Mouse (Mus musculus): ENCODE data around the gene Snx14. TPM values are rescaled to one million over a fixed set of nuclear protein-coding genes. Genes with fewer than 3 reads are reported as not detected.

Gene Snx14
- total and polyA plus RNA-seq, 3 experiments: 11.1 to 83.1 (median 16.9) TPM

DNA sequence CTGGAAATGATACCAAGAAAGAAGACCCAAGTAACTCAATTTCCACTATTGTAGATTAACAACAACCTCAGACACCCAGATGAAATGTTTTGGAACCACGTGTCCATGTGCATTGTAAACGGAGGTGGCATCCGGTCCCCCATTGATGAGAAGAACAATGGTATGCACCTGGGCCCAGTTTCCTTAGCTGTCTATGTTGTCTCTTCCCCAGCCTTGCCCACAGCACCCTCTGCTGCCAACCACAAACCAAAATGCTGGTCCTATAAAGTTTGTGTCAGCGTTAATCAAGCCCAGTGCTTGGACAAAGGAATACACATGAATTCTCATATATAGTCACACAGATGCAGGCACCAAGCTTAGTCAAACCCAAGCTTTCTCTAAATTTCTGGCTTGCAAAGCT is 72.5 kb downstream of the Snx14 start:
- TF ChIP-seq ZMIZ1 (IDR thresholded peaks at IDR 0.05; ENCODE audit: low read depth, low read length): no peak
- no peak for TF ChIP-seq GATA1 (IDR thresholded peaks at IDR 0.05; ENCODE audit: low read depth, low read length)
- TF ChIP-seq MAZ (IDR thresholded peaks at IDR 0.05; ENCODE audit: low read depth, low read length): no peak
- no peak for TF ChIP-seq TCF12 (IDR thresholded peaks at IDR 0.05; ENCODE audit: low read depth, low read length)
- TF ChIP-seq ZKSCAN1 (IDR thresholded peaks at IDR 0.05; ENCODE audit: low read depth, low read length): no peak
- peak in 1 of 3 experiments; percentile 28; a peak in 1 of 6 replicates for TF ChIP-seq CTCF (IDR thresholded peaks at IDR 0.05 in 2 of 3, conservative IDR thresholded peaks at IDR 0.05 in 1 of 3; ENCODE audit: control insufficient read depth in 1 of 3, insufficient read depth in 1 of 3, low read depth in 2 of 3, low read length in 3 of 3, poor library complexity in 1 of 3, severe bottlenecking in 1 of 3)
- TF ChIP-seq POLR2AphosphoS5 (IDR thresholded peaks at IDR 0.05; ENCODE audit: borderline replicate concordance, low read depth, low read length): no peak
- TF ChIP-seq RAD21 (IDR thresholded peaks at IDR 0.05; ENCODE audit: low read depth, low read length): peak; percentile 7
- TF ChIP-seq POLR2A (IDR thresholded peaks at IDR 0.05; ENCODE audit: control insufficient read depth in 1 of 2, insufficient read depth in 1 of 2, low read depth in 1 of 2, low read length in 2 of 2, poor library complexity in 1 of 2): no peak
- no peak for TF ChIP-seq CHD2 (IDR thresholded peaks at IDR 0.05; ENCODE audit: low read length)
- no peak for TF ChIP-seq E2F4 (IDR thresholded peaks at IDR 0.05; ENCODE audit: borderline replicate concordance, low read depth, low read length)
- no peak for TF ChIP-seq ELF1 (IDR thresholded peaks at IDR 0.05; ENCODE audit: low read depth, low read length)
- TF ChIP-seq MXI1 (IDR thresholded peaks at IDR 0.05; ENCODE audit: low read depth, low read length): no peak
- no peak for TF ChIP-seq USF2 (IDR thresholded peaks at IDR 0.05; ENCODE audit: borderline replicate concordance in 1 of 2, insufficient read depth in 1 of 2, low read depth in 1 of 2, low read length in 2 of 2)
- no peak for TF ChIP-seq MAFK (IDR thresholded peaks at IDR 0.05; ENCODE audit: borderline replicate concordance, low read depth, low read length)
- no peak for TF ChIP-seq MYC (IDR thresholded peaks at IDR 0.05; ENCODE audit: low read depth, low read length)
- 0 out of 2 replicates have a peak, but pooled peaks have one; percentile 10 for TF ChIP-seq SMC3 (IDR thresholded peaks at IDR 0.05; ENCODE audit: low read depth, low read length)
- TF ChIP-seq NRF1 (IDR thresholded peaks at IDR 0.05; ENCODE audit: insufficient read depth, low read depth, low read length, poor library complexity, severe bottlenecking): no peak
- no peak for TF ChIP-seq ZNF384 (IDR thresholded peaks at IDR 0.05; ENCODE audit: low read depth, low read length)
- no peak for TF ChIP-seq KAT2A (conservative IDR thresholded peaks at IDR 0.05; ENCODE audit: low read depth, low read length)
- peaks cover 0 to 14% of the 10 kb centered on the region in 2 experiments; a peak in 2 of 4 replicates for H3K36me3 ChIP-seq (ENCODE audit: control insufficient read depth in 1 of 2, insufficient read depth in 2 of 2, low read length in 2 of 2)

DNA sequence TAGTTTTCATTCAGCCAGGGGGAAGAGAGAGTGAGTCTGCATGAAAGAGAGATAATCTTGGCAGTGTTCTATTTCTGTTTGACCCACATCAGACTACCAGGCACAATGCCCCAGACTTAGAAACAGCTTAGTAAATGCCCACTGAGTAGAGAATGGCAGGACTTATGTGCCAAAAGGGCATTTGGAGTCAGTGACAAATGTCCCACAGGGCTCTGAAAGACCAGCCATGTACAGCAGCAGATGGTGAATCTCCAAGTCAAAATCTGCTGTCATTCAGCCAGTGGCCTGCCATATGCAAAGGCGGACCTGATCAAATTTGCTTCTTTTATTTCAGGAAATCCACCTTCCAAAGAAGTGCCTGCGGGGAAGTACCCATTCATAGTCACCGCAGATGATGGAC is 75.7 kb downstream of the Snx14 start:
- no peak for DNase-seq (ENCODE audit: low read depth, low spot score)
- H3K36me3 ChIP-seq (ENCODE audit: control insufficient read depth in 1 of 2, insufficient read depth in 2 of 2, low read length in 2 of 2): peaks cover 0 to 13% of the 10 kb centered on the region in 2 experiments; a peak in 2 of 4 replicates
- H3K9ac ChIP-seq (ENCODE audit: control insufficient read depth, low read depth, low read length, poor library complexity, severe bottlenecking): no peak overlapping the region
- no peaks in the 10 kb centered on the region for H3K9me3 ChIP-seq (replicated peaks; ENCODE audit: insufficient read depth, low read length)
- no peaks in the 10 kb centered on the region for H3K79me2 ChIP-seq (ENCODE audit: control insufficient read depth, insufficient read depth, low read length, poor library complexity)
- H3K27ac ChIP-seq (ENCODE audit: control insufficient read depth, low read depth, low read length): no peak overlapping the region
- TF ChIP-seq TBP (IDR thresholded peaks at IDR 0.05; ENCODE audit: low read depth, low read length) (no peak), HCFC1 (IDR thresholded peaks at IDR 0.05; ENCODE audit: low read depth, low read length) (no peak), BHLHE40 (IDR thresholded peaks at IDR 0.05; ENCODE audit: borderline replicate concordance, low read depth, low read length) (no peak), MXI1 (IDR thresholded peaks at IDR 0.05; ENCODE audit: low read depth, low read length) (no peak), GABPA (IDR thresholded peaks at IDR 0.05; ENCODE audit: low read depth, low read length) (no peak), ZMIZ1 (IDR thresholded peaks at IDR 0.05; ENCODE audit: low read depth, low read length) (no peak), NELFE (IDR thresholded peaks at IDR 0.05; ENCODE audit: low read depth, low read length) (no peak), ZNF384 (IDR thresholded peaks at IDR 0.05; ENCODE audit: low read depth, low read length) (no peak), POLR2A (IDR thresholded peaks at IDR 0.05; ENCODE audit: control insufficient read depth in 1 of 2, insufficient read depth in 1 of 2, low read depth in 1 of 2, low read length in 2 of 2, poor library complexity in 1 of 2) (no peak), TCF12 (IDR thresholded peaks at IDR 0.05; ENCODE audit: low read depth, low read length) (no peak), MYC (IDR thresholded peaks at IDR 0.05; ENCODE audit: low read depth, low read length) (no peak)
- no peak overlapping the region for H3K4me3 ChIP-seq (ENCODE audit: control insufficient read depth in 1 of 2, insufficient read depth in 1 of 2, low read depth in 2 of 2, low read length in 2 of 2)
- H3K4me1 ChIP-seq (ENCODE audit: control insufficient read depth in 1 of 2, insufficient read depth in 2 of 2, low read length in 2 of 2): peaks cover 15 to 22% of the 10 kb centered on the region in 2 experiments
- no peaks in the 10 kb centered on the region for H3K27me3 ChIP-seq (ENCODE audit: control insufficient read depth in 1 of 2, insufficient read depth in 2 of 2, low read length in 2 of 2)

More for the DNA sequence above, 72.5 kb downstream of the Snx14 start:
- no peak overlapping the region for H3K27ac ChIP-seq (ENCODE audit: control insufficient read depth, low read depth, low read length)
- H3K4me1 ChIP-seq (ENCODE audit: control insufficient read depth in 1 of 2, insufficient read depth in 2 of 2, low read length in 2 of 2): peaks cover 10 to 18% of the 10 kb centered on the region in 2 experiments
- no peak overlapping the region for H3K4me3 ChIP-seq (ENCODE audit: control insufficient read depth in 1 of 2, insufficient read depth in 1 of 2, low read depth in 2 of 2, low read length in 2 of 2)
- H3K79me2 ChIP-seq (ENCODE audit: control insufficient read depth, insufficient read depth, low read length, poor library complexity): no peaks in the 10 kb centered on the region
- H3K27me3 ChIP-seq (ENCODE audit: control insufficient read depth in 1 of 2, insufficient read depth in 2 of 2, low read length in 2 of 2): no peaks in the 10 kb centered on the region
- no peak for DNase-seq (ENCODE audit: low read depth, low spot score)
- H3K9ac ChIP-seq (ENCODE audit: control insufficient read depth, low read depth, low read length, poor library complexity, severe bottlenecking): no peak overlapping the region
- H3K9me3 ChIP-seq (replicated peaks; ENCODE audit: insufficient read depth, low read length): no peaks in the 10 kb centered on the region
